Mouse (Mus musculus): ENCODE data around the gene Dapl1.

GRCm38 (mm10) chr2:59529574-59530080, 45.2 kb downstream of the Dapl1 start:
- TF ChIP-seq POLR2A (IDR thresholded peaks at IDR 0.05; ENCODE audit: insufficient read depth, low read depth, low read length) (no peak), CTCF (IDR thresholded peaks at IDR 0.05) (no peak)
